Mouse (Mus musculus) stomach, embryonic 16.5 days (tissue): ENCODE data around the gene Arid5b. TPM values are rescaled to one million over a fixed set of nuclear protein-coding genes. Genes with fewer than 3 reads are reported as not detected.

Experiments
- ATAC-seq: fragments of 200-750 bp; cut with Nextera tagmentation; 2 replicates; pipeline ENCODE4 v1.8.0; 2017; ENCODE audit warnings: moderate number of reproducible peaks, moderate TSS enrichment; ENCODE audit not compliant: insufficient read depth, low FRiP score
- H3K27ac ChIP-seq: fragments of 300-500 bp; sonication (generic); 2 replicates; pipeline ENCODE4 v1.5.1; 2014; ENCODE audit warnings: low read length
- H3K27me3 ChIP-seq: fragments of 300-500 bp; sonication (generic); 2 replicates; pipeline ENCODE4 v1.6.1; 2014; ENCODE audit warnings: low read length, control low read depth, mixed read lengths; ENCODE audit not compliant: control insufficient read depth, insufficient read depth
- H3K36me3 ChIP-seq: fragments of 300-500 bp; sonication (generic); 2 replicates; pipeline ENCODE4 v1.6.1; 2014; ENCODE audit warnings: low read length; ENCODE audit not compliant: control insufficient read depth, insufficient read depth
- H3K4me1 ChIP-seq: fragments of 300-500 bp; sonication (generic); 2 replicates; pipeline ENCODE4 v1.6.1; 2014; ENCODE audit warnings: low read length, control low read depth, mixed read lengths; ENCODE audit not compliant: control insufficient read depth, insufficient read depth
- H3K4me2 ChIP-seq: fragments of 300-500 bp; sonication (generic); 2 replicates; pipeline ENCODE4 v1.6.1; 2014; ENCODE audit warnings: low read depth, low read length, mixed read lengths
- H3K4me3 ChIP-seq: fragments of 300-500 bp; sonication (generic); replicated peaks from 2 replicates; pipeline ENCODE4 v1.5.1; 2014; ENCODE audit warnings: mild to moderate bottlenecking, low read length
- H3K9ac ChIP-seq: fragments of 300-500 bp; sonication (generic); 2 replicates; pipeline ENCODE4 v1.6.1; 2014; ENCODE audit warnings: low read length
- H3K9me3 ChIP-seq: fragments of 300-500 bp; sonication (generic); replicated peaks from 2 replicates; pipeline ENCODE4 v1.6.1; 2016; ENCODE audit warnings: low read length, control low read depth; ENCODE audit not compliant: control insufficient read depth
- WGBS: fragments of 180-500 bp; shearing (Covaris S2); extraction: QIAGEN DNeasy Blood & Tissue Kit; methylation state at CpG from one replicate; pipeline ENCODE4 v1.1.7; 2014; 5-methylcytosine and 5-hydroxymethylcytosine counted together
- polyA plus RNA-seq: library from polyadenylated mRNA; unstranded; fragments of >200 nt; fragmentation: Nextera tagmentation; extraction: Ambion mirVana; gene quantifications from 2 replicates; pipeline ENCODE4 v1.2.1, GENCODE M21; 2015

Gene Arid5b
- polyA plus RNA-seq, 1 experiment from 2014 or later, result 33.6 TPM

GRCm38 (mm10) chr10:68167118-68167517 lies 111.4 kb downstream of the Arid5b start:
- WGBS, result 62% methylated on average over 4 of the region's 4 CpGs
- 0 out of 2 replicates have a peak, but pooled peaks cover 4% of the 10 kb centered on the region for H3K36me3 ChIP-seq
- peak overlapping the region; percentile 13 for H3K27ac ChIP-seq
- H3K4me3 ChIP-seq, result no peak overlapping the region
- no peaks in the 10 kb centered on the region for H3K27me3 ChIP-seq
- no peak; the same call in 1 of the 2 replicates for ATAC-seq
- no peak overlapping the region for H3K4me2 ChIP-seq
- H3K9me3 ChIP-seq, result no peaks in the 10 kb centered on the region
- H3K4me1 ChIP-seq, result peaks cover 42% of the 10 kb centered on the region
- no peak overlapping the region for H3K9ac ChIP-seq

GRCm38 (mm10) chr10:68166695-68167086 lies 111.8 kb downstream of the Arid5b start:
- 67% methylated on average over 2 of the region's 2 CpGs for WGBS
- peaks cover 42% of the 10 kb centered on the region for H3K4me1 ChIP-seq

GRCm38 (mm10) chr10:68165709-68166694 lies 112.5 kb downstream of the Arid5b start:
- no peak for ATAC-seq
- H3K9me3 ChIP-seq, result no peaks in the 10 kb centered on the region
- peaks cover 42% of the 10 kb centered on the region for H3K4me1 ChIP-seq
- H3K9ac ChIP-seq, result no peak overlapping the region
- no peak overlapping the region for H3K4me3 ChIP-seq
- WGBS, result 49% methylated on average over 10 of the region's 10 CpGs
- 0 out of 2 replicates have a peak, but pooled peaks cover 4% of the 10 kb centered on the region for H3K36me3 ChIP-seq
- no peaks in the 10 kb centered on the region for H3K27me3 ChIP-seq
- H3K27ac ChIP-seq, result peak overlapping the region; percentile 76
- H3K4me2 ChIP-seq, result 0 out of 2 replicates have a peak overlapping the region, but pooled peaks have one; percentile 15

More at GRCm38 (mm10) chr10:68166695-68167086, 111.8 kb downstream of the Arid5b start:
- H3K27ac ChIP-seq, result peak overlapping the region; percentile 13
- H3K4me3 ChIP-seq, result no peak overlapping the region
- H3K9ac ChIP-seq, result no peak overlapping the region
- H3K36me3 ChIP-seq, result 0 out of 2 replicates have a peak, but pooled peaks cover 4% of the 10 kb centered on the region
- no peaks in the 10 kb centered on the region for H3K9me3 ChIP-seq
- H3K4me2 ChIP-seq, result no peak overlapping the region
- H3K27me3 ChIP-seq, result no peaks in the 10 kb centered on the region
- no peak for ATAC-seq

- 0 out of 2 replicates have a peak, but pooled peaks cover 4% of the 10 kb centered on the region for H3K36me3 ChIP-seq
- no peak for ATAC-seq
- WGBS, result 65% methylated on average over 8 of the region's 8 CpGs
- H3K4me2 ChIP-seq, result no peak overlapping the region
- no peak overlapping the region for H3K9ac ChIP-seq
- no peaks in the 10 kb centered on the region for H3K9me3 ChIP-seq
- no peak overlapping the region for H3K27ac ChIP-seq
- H3K4me3 ChIP-seq, result no peak overlapping the region
- no peaks in the 10 kb centered on the region for H3K27me3 ChIP-seq
- H3K4me1 ChIP-seq, result peaks cover 42% of the 10 kb centered on the region
These were observed 113.5 kb downstream of the Arid5b start for GRCm38 (mm10) chr10:68164723-68165706.

GRCm38 (mm10) chr10:68164137-68164536 lies 114.4 kb downstream of the Arid5b start:
- Histone ChIP-seq H3K9ac (no peak overlapping the region), H3K27ac (no peak overlapping the region), H3K4me3 (no peak overlapping the region), H3K9me3 (no peaks in the 10 kb centered on the region), H3K4me1 (peaks cover 35% of the 10 kb centered on the region), H3K27me3 (no peaks in the 10 kb centered on the region), H3K4me2 (no peak overlapping the region), H3K36me3 (no peaks in the 10 kb centered on the region)
- whole genome bisulfite sequencing, result 68% methylated on average over 2 of the region's 2 CpGs
- ATAC-seq, result no peak

GRCm38 (mm10) chr10:68159759-68160158 lies 118.8 kb downstream of the Arid5b start:
- Histone ChIP-seq H3K9ac (no peak overlapping the region), H3K36me3 (no peaks in the 10 kb centered on the region), H3K27me3 (no peaks in the 10 kb centered on the region), H3K4me1 (peaks cover 11% of the 10 kb centered on the region; the same call in 1 of the 2 replicates), H3K4me3 (no peak overlapping the region), H3K27ac (no peak overlapping the region), H3K4me2 (no peak overlapping the region), H3K9me3 (no peaks in the 10 kb centered on the region)
- no peak for ATAC-seq
- WGBS, result 91% methylated on average over 9 of the region's 9 CpGs

- H3K27me3 ChIP-seq, result no peaks in the 10 kb centered on the region
- H3K9ac ChIP-seq, result no peak overlapping the region
- no peaks in the 10 kb centered on the region for H3K9me3 ChIP-seq
- 0 out of 2 replicates have a peak, but pooled peaks cover 11% of the 10 kb centered on the region for H3K4me1 ChIP-seq
- peak; percentile 63; the same call in 1 of the 2 replicates for ATAC-seq
- no peaks in the 10 kb centered on the region for H3K36me3 ChIP-seq
- H3K4me3 ChIP-seq, result no peak overlapping the region
- H3K4me2 ChIP-seq, result no peak overlapping the region
- WGBS, result 45% methylated on average over 5 of the region's 5 CpGs
- H3K27ac ChIP-seq, result no peak overlapping the region
These were observed 120.0 kb downstream of the Arid5b start for GRCm38 (mm10) chr10:68158555-68158954.

- 71% methylated on average over 8 of the region's 8 CpGs for WGBS
- Histone ChIP-seq H3K4me3 (no peak overlapping the region), H3K36me3 (no peaks in the 10 kb centered on the region), H3K9me3 (no peaks in the 10 kb centered on the region), H3K9ac (no peak overlapping the region), H3K4me1 (0 out of 2 replicates have a peak, but pooled peaks cover 11% of the 10 kb centered on the region), H3K27me3 (no peaks in the 10 kb centered on the region), H3K4me2 (no peak overlapping the region), H3K27ac (no peak overlapping the region)
- no peak for ATAC-seq
These were observed 121.0 kb downstream of the Arid5b start for GRCm38 (mm10) chr10:68157511-68157910.
